Mouse (Mus musculus): Measurements from ENCODE around the gene Mbnl1. TPM values are rescaled to one million over a fixed set of nuclear protein-coding genes. Genes with fewer than 3 reads are reported as not detected.

Gene Mbnl1
- total and polyA plus RNA-seq, 3 experiments, result 174 to 332 (median 249) TPM

- TF ChIP-seq JUND (conservative IDR thresholded peaks at IDR 0.05; ENCODE audit: low read depth, low read length) (no peak), NELFE (IDR thresholded peaks at IDR 0.05; ENCODE audit: low read depth, low read length) (no peak)
- H3K79me2 ChIP-seq (replicated peaks; ENCODE audit: control insufficient read depth, extremely low read depth, insufficient read depth, poor library complexity, severe bottlenecking), result peaks cover 74% of the 10 kb centered on the region
- H3K27ac ChIP-seq (ENCODE audit: insufficient read depth, low read depth), result no peak overlapping the region
- H3K4me2 ChIP-seq (ENCODE audit: insufficient read depth, low read depth, poor library complexity, severe bottlenecking), result no peak overlapping the region
- H3K4me3 ChIP-seq (replicated peaks in 1 of 3; ENCODE audit: low read depth in 2 of 3, low read length in 2 of 3, poor library complexity in 1 of 3), result no peak overlapping the region
- no peaks in the 10 kb centered on the region for H3K27me3 ChIP-seq (replicated peaks)
- H3K36me3 ChIP-seq (replicated peaks in 1 of 2; ENCODE audit: control insufficient read depth in 1 of 2, insufficient read depth in 1 of 2, low read length in 1 of 2), result peaks cover 0 to 14% of the 10 kb centered on the region in 2 experiments
- dilution Hi-C loops (cut with MboI; ENCODE audit: extremely low pct_ligation_motif_present, extremely low pct_unique_long_range_greater_than_20kb, low sequenced_read_pairs) (no loop called here), in situ Hi-C loops (cut with MboI; ENCODE audit: low pct_ligation_motif_present, low pct_unique_long_range_greater_than_20kb, low sequenced_read_pairs) (no loop called here)
- no peaks in the 10 kb centered on the region for H3K9me3 ChIP-seq (replicated peaks; ENCODE audit: low read length)
- H3K4me1 ChIP-seq (ENCODE audit: control insufficient read depth in 1 of 2, insufficient read depth in 2 of 2), result peaks cover 9 to 80% of the 10 kb centered on the region in 2 experiments; a peak in 3 of 4 replicates
- DNase-seq (ENCODE audit: extremely low read depth), result no peak
- no peak overlapping the region for H3K9ac ChIP-seq (ENCODE audit: insufficient read depth, low read depth)
Measured at GRCm38 (mm10) chr3:60584704-60585103, 112.1 kb downstream of the Mbnl1 start.

GRCm38 (mm10) chr3:60586046-60586445 is 113.4 kb downstream of the Mbnl1 start:
- in situ Hi-C loops (cut with MboI; ENCODE audit: low pct_ligation_motif_present, low pct_unique_long_range_greater_than_20kb, low sequenced_read_pairs), result no loop called here
- peaks cover 68% of the 10 kb centered on the region for H3K79me2 ChIP-seq (replicated peaks; ENCODE audit: control insufficient read depth, extremely low read depth, insufficient read depth, poor library complexity, severe bottlenecking)
- H3K9me3 ChIP-seq (replicated peaks; ENCODE audit: low read length), result no peaks in the 10 kb centered on the region
- peaks cover 0 to 12% of the 10 kb centered on the region in 2 experiments for H3K36me3 ChIP-seq (replicated peaks in 1 of 2; ENCODE audit: control insufficient read depth in 1 of 2, insufficient read depth in 1 of 2, low read length in 1 of 2)
- H3K4me1 ChIP-seq (ENCODE audit: control insufficient read depth in 1 of 2, insufficient read depth in 2 of 2), result peaks cover 6 to 80% of the 10 kb centered on the region in 2 experiments; a peak in 3 of 4 replicates
- no peak overlapping the region for H3K9ac ChIP-seq (ENCODE audit: insufficient read depth, low read depth)
- TF ChIP-seq MYC (IDR thresholded peaks at IDR 0.05; ENCODE audit: low read depth, low read length), result no peak
- no peak for TF ChIP-seq MXI1 (IDR thresholded peaks at IDR 0.05; ENCODE audit: low read depth, low read length)
- TF ChIP-seq UBTF (IDR thresholded peaks at IDR 0.05; ENCODE audit: low read depth, low read length), result no peak
- peak; percentile 29; the same call in 1 of the 2 replicates for TF ChIP-seq SMC3 (IDR thresholded peaks at IDR 0.05; ENCODE audit: low read depth, low read length)
- no peak for TF ChIP-seq JUND (conservative IDR thresholded peaks at IDR 0.05; ENCODE audit: low read depth, low read length)
- peak; percentile 58 for TF ChIP-seq RAD21 (IDR thresholded peaks at IDR 0.05; ENCODE audit: low read depth, low read length)
- TF ChIP-seq HCFC1 (IDR thresholded peaks at IDR 0.05; ENCODE audit: low read depth, low read length), result no peak
- TF ChIP-seq POLR2AphosphoS2 (IDR thresholded peaks at IDR 0.05; ENCODE audit: low read depth, low read length), result no peak
- TF ChIP-seq CTCF (conservative IDR thresholded peaks at IDR 0.05 in 1 of 2, IDR thresholded peaks at IDR 0.05 in 1 of 2; ENCODE audit: low read depth in 2 of 2, low read length in 2 of 2), result peak in 1 of 2 experiments; percentile 49; a peak in 2 of 4 replicates
- no peak for TF ChIP-seq CHD2 (IDR thresholded peaks at IDR 0.05; ENCODE audit: low read length)
- no peak for TF ChIP-seq ETS1 (conservative IDR thresholded peaks at IDR 0.05; ENCODE audit: low read depth, low read length)
- no peak overlapping the region for H3K4me2 ChIP-seq (ENCODE audit: insufficient read depth, low read depth, poor library complexity, severe bottlenecking)
- dilution Hi-C loops (cut with MboI; ENCODE audit: extremely low pct_ligation_motif_present, extremely low pct_unique_long_range_greater_than_20kb, low sequenced_read_pairs), result no loop called here
- 0 out of 2 replicates have a peak overlapping the region, but pooled peaks have one; percentile 2 for H3K27ac ChIP-seq (ENCODE audit: insufficient read depth, low read depth)
- DNase-seq (ENCODE audit: extremely low read depth), result no peak
- no peaks in the 10 kb centered on the region for H3K27me3 ChIP-seq (replicated peaks)
- no peak overlapping the region for H3K4me3 ChIP-seq (replicated peaks in 1 of 3; ENCODE audit: low read depth in 2 of 3, low read length in 2 of 3, poor library complexity in 1 of 3)

- Histone ChIP-seq H3K4me2 (ENCODE audit: insufficient read depth, low read depth, poor library complexity, severe bottlenecking) (no peak overlapping the region), H3K36me3 (replicated peaks in 1 of 2; ENCODE audit: control insufficient read depth in 1 of 2, insufficient read depth in 1 of 2, low read length in 1 of 2) (peaks cover 0 to 12% of the 10 kb centered on the region in 2 experiments), H3K27me3 (replicated peaks) (no peaks in the 10 kb centered on the region), H3K4me1 (ENCODE audit: control insufficient read depth in 1 of 2, insufficient read depth in 2 of 2) (peaks cover 6 to 80% of the 10 kb centered on the region in 2 experiments; a peak in 3 of 4 replicates), H3K9me3 (replicated peaks; ENCODE audit: low read length) (no peaks in the 10 kb centered on the region), H3K4me3 (replicated peaks in 1 of 3; ENCODE audit: low read depth in 2 of 3, low read length in 2 of 3, poor library complexity in 1 of 3) (no peak overlapping the region), H3K27ac (ENCODE audit: insufficient read depth, low read depth) (peak overlapping the region; percentile 52; the same call in 1 of the 2 replicates), H3K79me2 (replicated peaks; ENCODE audit: control insufficient read depth, extremely low read depth, insufficient read depth, poor library complexity, severe bottlenecking) (peaks cover 70% of the 10 kb centered on the region), H3K9ac (ENCODE audit: insufficient read depth, low read depth) (no peak overlapping the region; the same call in 1 of the 2 replicates)
- dilution Hi-C loops (cut with MboI; ENCODE audit: extremely low pct_ligation_motif_present, extremely low pct_unique_long_range_greater_than_20kb, low sequenced_read_pairs) (no loop called here), in situ Hi-C loops (cut with MboI; ENCODE audit: low pct_ligation_motif_present, low pct_unique_long_range_greater_than_20kb, low sequenced_read_pairs) (no loop called here)
- no peak for DNase-seq (ENCODE audit: extremely low read depth)
- TF ChIP-seq CHD1 (IDR thresholded peaks at IDR 0.05; ENCODE audit: low read depth, low read length) (no peak), JUN (IDR thresholded peaks at IDR 0.05; ENCODE audit: insufficient read depth, low read depth, low read length) (no peak), MAFK (IDR thresholded peaks at IDR 0.05; ENCODE audit: insufficient replicate concordance, low read length) (no peak)
Measured at GRCm38 (mm10) chr3:60587149-60587548, 114.5 kb downstream of the Mbnl1 start.

Measured in CH12.LX (cell line).